In the genomic region with DNA sequence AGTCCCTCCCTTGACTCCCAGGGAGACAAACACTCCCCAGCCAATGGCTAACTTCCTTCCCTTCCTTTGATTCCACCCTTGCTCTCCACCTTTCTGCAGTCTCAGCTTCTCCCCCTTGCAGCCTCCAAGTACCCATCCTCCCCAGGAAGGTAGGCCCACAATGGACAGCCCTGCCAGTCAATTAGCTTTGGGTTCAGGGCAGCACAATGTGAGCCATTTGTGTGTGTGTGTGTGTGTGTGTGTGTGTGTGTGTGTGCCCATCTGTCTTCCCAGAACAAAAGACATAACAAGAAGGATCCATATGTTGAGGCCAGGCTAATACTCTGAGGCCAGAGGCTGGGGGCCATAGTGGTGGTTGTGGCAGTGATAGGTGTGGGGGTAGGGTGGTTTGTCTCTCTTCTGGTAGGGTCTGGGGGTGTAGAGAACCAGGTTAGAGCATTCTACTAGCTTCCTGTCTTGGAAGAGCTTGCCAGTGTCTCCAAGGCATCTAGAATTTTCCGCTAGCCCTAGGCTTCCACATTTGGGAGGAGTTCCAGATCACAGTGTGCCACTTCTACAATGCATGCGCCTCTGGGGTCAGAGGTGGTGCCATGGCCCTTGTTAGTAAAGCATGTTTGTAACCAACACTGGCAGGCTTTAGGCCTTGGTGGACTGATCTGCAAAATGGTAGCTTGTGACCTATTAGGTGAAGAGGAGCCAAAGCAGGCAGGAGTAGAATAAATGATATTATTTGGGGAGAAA, we compare ENCODE assay signal across 9 mouse cellular contexts. TPM values are rescaled to one million over a fixed set of nuclear protein-coding genes. Genes with fewer than 3 reads are reported as not detected.
DNase-seq lines count a peak whose midpoint lies in the region; ATAC-seq and TF ChIP-seq lines count a peak whose summit lies in the region.
"Had no signal": no experiment of that assay in that cellular context is flagged by ENCODE, and none has a peak within 500 bp of the region (broad histone marks: within the 10 kb centered on the region; RNA-seq: fewer than 3 reads in every experiment).

No protein-coding gene starts in this region.

- H3K4me1 ChIP-seq in heart, adult 2 months (ENCODE audit: control insufficient read depth, insufficient read depth, low read length): peaks cover 9% of the 10 kb centered on the region
- H3K4me1 ChIP-seq in testis, adult 2 months (ENCODE audit: control insufficient read depth, insufficient read depth, low read length): peaks cover 14% of the 10 kb centered on the region
- H3K4me1 ChIP-seq in liver, embryonic 12.5 days: peaks cover 66% of the 10 kb centered on the region
- H3K4me1 ChIP-seq in stomach, postnatal 0 days (replicated peaks; ENCODE audit: control insufficient read depth, insufficient read depth): peaks cover 9% of the 10 kb centered on the region

- no peak for TF ChIP-seq POLR2A in heart, adult 2 months (IDR thresholded peaks at IDR 0.05; ENCODE audit: insufficient read depth, low read depth, low read length)
- no peak for TF ChIP-seq POLR2A in testis, adult 2 months (IDR thresholded peaks at IDR 0.05; ENCODE audit: control insufficient read depth, low read depth, low read length)

- no peaks in the 10 kb centered on the region for H3K36me3 ChIP-seq in heart, adult 2 months (ENCODE audit: control insufficient read depth, insufficient read depth, low read length)
- no peaks in the 10 kb centered on the region for H3K36me3 ChIP-seq in testis, adult 2 months (ENCODE audit: control insufficient read depth, insufficient read depth, low read length)
- H3K36me3 ChIP-seq in liver, embryonic 12.5 days: no peaks in the 10 kb centered on the region
- H3K36me3 ChIP-seq in stomach, postnatal 0 days (ENCODE audit: control insufficient read depth, insufficient read depth, low read length): no peaks in the 10 kb centered on the region

- H3K4me3 ChIP-seq in heart, adult 2 months: no peak overlapping the region
- peak overlapping the region; percentile 1; the same call in 1 of the 2 replicates for H3K4me3 ChIP-seq in testis, adult 2 months (ENCODE audit: control insufficient read depth, low read depth, low read length)
- H3K4me3 ChIP-seq in liver, embryonic 12.5 days: no peak overlapping the region
- no peak overlapping the region for H3K4me3 ChIP-seq in stomach, postnatal 0 days (ENCODE audit: low read depth, low read length)

- ATAC-seq in liver, embryonic 12.5 days: peak; percentile 20
- ATAC-seq in stomach, postnatal 0 days (ENCODE audit: low FRiP score, low TSS enrichment): no peak

- 80% methylated on average over 2 of the region's 2 CpGs for WGBS in heart, adult 2 months
- 80% methylated on average over 2 of the region's 2 CpGs for WGBS in liver, embryonic 12.5 days (ENCODE audit: insufficient replicate concordance)
- 66% methylated on average over 2 of the region's 2 CpGs for WGBS in stomach, postnatal 0 days

- intact Hi-C loops in heart, adult 2 months (cut with DNase I): no loop called here

- peak overlapping the region; percentile 68 for H3K4me2 ChIP-seq in liver, embryonic 12.5 days
- peak overlapping the region; percentile 50; the same call in 1 of the 2 replicates for H3K4me2 ChIP-seq in stomach, postnatal 0 days (replicated peaks; ENCODE audit: low read depth)

- no peak for DNase-seq in heart, adult 2 months
- no peak for DNase-seq in heart, adult 8-10 months (ENCODE audit: low spot score)
- no peak for DNase-seq in testis, postnatal 14 days (ENCODE audit: low spot score)
- DNase-seq in stomach, postnatal 0 days (ENCODE audit: low spot score): no peak
- no peak for DNase-seq in cerebellum, adult 9-11 months
- no peak for DNase-seq in ovary, adult 18-20 months (ENCODE audit: low spot score)
- DNase-seq: adrenal gland, adult 8-10 months had no signal

- TF ChIP-seq CTCF in heart, adult 2 months (IDR thresholded peaks at IDR 0.05): no peak
- no peak for TF ChIP-seq CTCF in testis, adult 2 months (IDR thresholded peaks at IDR 0.05; ENCODE audit: control insufficient read depth, insufficient read depth, insufficient replicate concordance, low read depth, low read length)
- TF ChIP-seq CTCF in stomach, postnatal 0 days (IDR thresholded peaks at IDR 0.05; ENCODE audit: low read depth): no peak

- no peak for TF ChIP-seq EP300 in heart, adult 2 months (IDR thresholded peaks at IDR 0.05; ENCODE audit: insufficient read depth, low read depth, low read length)
- no peak for TF ChIP-seq EP300 in stomach, postnatal 0 days (optimal IDR thresholded peaks at IDR 0.05)

- no peaks in the 10 kb centered on the region for H3K79me2 ChIP-seq in heart, adult 2 months (replicated peaks; ENCODE audit: control insufficient read depth, insufficient read depth, low read length)

- H3K9ac ChIP-seq in heart, adult 2 months (ENCODE audit: low read depth, low read length): no peak overlapping the region
- no peak overlapping the region for H3K9ac ChIP-seq in liver, embryonic 12.5 days
- H3K9ac ChIP-seq in stomach, postnatal 0 days (ENCODE audit: low read length): no peak overlapping the region

- peak overlapping the region; percentile 61 for H3K27ac ChIP-seq in heart, adult 2 months
- no peak overlapping the region for H3K27ac ChIP-seq in testis, adult 2 months (ENCODE audit: control insufficient read depth, insufficient read depth, low read depth, low read length)
- peak overlapping the region; percentile 54; the same call in 1 of the 2 replicates for H3K27ac ChIP-seq in liver, embryonic 12.5 days
- H3K27ac ChIP-seq in stomach, postnatal 0 days (replicated peaks): peak overlapping the region; percentile 86

- no peaks in the 10 kb centered on the region for H3K27me3 ChIP-seq in heart, adult 2 months (ENCODE audit: control insufficient read depth, insufficient read depth, low read length)
- no peaks in the 10 kb centered on the region for H3K27me3 ChIP-seq in testis, adult 2 months (ENCODE audit: control insufficient read depth, insufficient read depth, low read length)
- H3K27me3 ChIP-seq in liver, embryonic 12.5 days (replicated peaks): peaks cover 9% of the 10 kb centered on the region
- H3K27me3 ChIP-seq in stomach, postnatal 0 days (ENCODE audit: control insufficient read depth, insufficient read depth, low read length): no peaks in the 10 kb centered on the region

- no peaks in the 10 kb centered on the region for H3K9me3 ChIP-seq in liver, embryonic 12.5 days (replicated peaks)
- no peaks in the 10 kb centered on the region for H3K9me3 ChIP-seq in stomach, postnatal 0 days (ENCODE audit: control insufficient read depth, low read length)

RNA-seq across cellular contexts. Expression of gene Cdc42ep4, which starts 33.1 kb away (rescaled TPM):
- 10 to 100 TPM; 20.6 to 23.2 TPM for total RNA-seq in heart, adult 2 months (2021)
- 12.3 and 12.9 TPM in 2 replicates for polyA plus RNA-seq in heart, adult 2 months (2012; rRNA removed)
- 10 to 100 TPM in 3 of 4 experiments, 1 to 10 TPM in 1; 9.7 to 16.5 (median 14.7) TPM for total RNA-seq in heart, adult 8-10 months (2022)
- 27.4 and 29.4 TPM in 2 replicates for polyA plus RNA-seq in testis, adult 2 months (2012; rRNA removed)
- polyA plus RNA-seq in liver, embryonic 12.5 days (2016; fragmentation: Nextera tagmentation; extraction: Ambion mirVana): 21.1 and 21.9 TPM in 2 replicates
- polyA plus RNA-seq in stomach, postnatal 0 days (2015; fragmentation: Nextera tagmentation; extraction: Ambion mirVana): 28.9 and 30.6 TPM in 2 replicates
